Comparison of ENCODE assay signal across 30 mouse cellular contexts in genomic region chr8:119958076-119958475, GRCm38 (mm10). TPM values are rescaled to one million over a fixed set of nuclear protein-coding genes. Genes with fewer than 3 reads are reported as not detected.
DNase-seq lines count a peak whose midpoint lies in the region; ATAC-seq lines count a peak whose summit lies in the region.
"Had no signal": no experiment of that assay in that cellular context is flagged by ENCODE, and none has a peak within 500 bp of the region (broad histone marks: within the 10 kb centered on the region; RNA-seq: fewer than 3 reads in every experiment).

No protein-coding gene starts in this region.

- no peak for ATAC-seq in kidney, embryonic 15.5 days (replicated peaks; ENCODE audit: low FRiP score)
- ATAC-seq: forebrain, embryonic 15.5 days; Patski had no signal

- H3K27me3 ChIP-seq in kidney, embryonic 15.5 days: no peaks in the 10 kb centered on the region
- H3K27me3 ChIP-seq: CH12.LX; embryonic facial prominence, embryonic 13.5 days; forebrain, embryonic 12.5 days; forebrain, embryonic 15.5 days; heart, embryonic 12.5 days; heart, embryonic 15.5 days; Patski had no signal

- no peak overlapping the region for H3K9ac ChIP-seq in kidney, embryonic 15.5 days
- H3K9ac ChIP-seq: embryonic facial prominence, embryonic 13.5 days; forebrain, embryonic 12.5 days; forebrain, embryonic 15.5 days; heart, embryonic 12.5 days; heart, embryonic 15.5 days; hindbrain, embryonic 14.5 days had no signal

- 90% methylated on average over 10 of the region's 10 CpGs for WGBS in kidney, embryonic 15.5 days

- peaks cover 62% of the 10 kb centered on the region for H3K36me3 ChIP-seq in kidney, embryonic 15.5 days

- H3K4me2 ChIP-seq in kidney, embryonic 15.5 days: no peak overlapping the region
- H3K4me2 ChIP-seq: embryonic facial prominence, embryonic 13.5 days; forebrain, embryonic 12.5 days; forebrain, embryonic 15.5 days; heart, embryonic 12.5 days; heart, embryonic 15.5 days; hindbrain, embryonic 14.5 days had no signal

- DNase-seq in kidney, adult 18-20 months: peak; percentile 43
- DNase-seq in kidney, adult 9 months: peak; percentile 69
- no peak for DNase-seq in kidney, postnatal 10 days
- DNase-seq in kidney, postnatal 36 days: peak; percentile 59 to 64
- DNase-seq in yolk sac, embryonic 10.5 days (ENCODE audit: low spot score): peak; percentile 16
- no peak for DNase-seq in cerebellum, adult 9-10 months
- DNase-seq: adrenal gland, adult 2 months; adrenal gland, postnatal 14 days; B cell, adult 2 months; cerebellum, adult 11 months; cerebellum, adult 2 months; cerebellum, postnatal 10 days; cerebellum, postnatal 36 days; embryo, embryonic 11 days; gastrocnemius, postnatal 25 days; heart, adult 18-20 months; heart, postnatal 10 days; heart, postnatal 4 days had no signal

- H3K27ac ChIP-seq in kidney, embryonic 15.5 days: no peak overlapping the region
- H3K27ac ChIP-seq: embryonic facial prominence, embryonic 10.5 days; embryonic facial prominence, embryonic 13.5 days; forebrain, embryonic 12.5 days; forebrain, embryonic 15.5 days; heart, embryonic 15.5 days; hindbrain, embryonic 14.5 days had no signal

- H3K4me3 ChIP-seq in kidney, embryonic 15.5 days (replicated peaks): no peak overlapping the region
- H3K4me3 ChIP-seq: embryonic facial prominence, embryonic 10.5 days; embryonic facial prominence, embryonic 13.5 days; erythroblast, embryonic 14.5 days; forebrain, embryonic 12.5 days; forebrain, embryonic 15.5 days; heart, embryonic 12.5 days; heart, embryonic 15.5 days had no signal

- no peaks in the 10 kb centered on the region for H3K4me1 ChIP-seq in kidney, embryonic 15.5 days

- no peaks in the 10 kb centered on the region for H3K9me3 ChIP-seq in kidney, embryonic 15.5 days (replicated peaks)
- H3K9me3 ChIP-seq: embryonic facial prominence, embryonic 10.5 days; embryonic facial prominence, embryonic 13.5 days; forebrain, embryonic 12.5 days; forebrain, embryonic 15.5 days; G1E; heart, embryonic 12.5 days; heart, embryonic 15.5 days had no signal

RNA-seq across cellular contexts. Expression of gene Crispld2, which starts 34.2 kb away (rescaled TPM):
- 7.7 and 11.1 TPM in 2 replicates for polyA plus RNA-seq in kidney, embryonic 15.5 days (2015; fragmentation: Nextera tagmentation; extraction: Ambion mirVana)
- polyA plus RNA-seq: erythroblast, embryonic 14.5 days had no signal

RNA-seq across cellular contexts. Expression of gene Gm20388, which starts 47.4 kb away (rescaled TPM):
- 0.99 and 7.4 TPM in 2 replicates for polyA plus RNA-seq in kidney, embryonic 15.5 days (2015; fragmentation: Nextera tagmentation; extraction: Ambion mirVana)
- polyA plus RNA-seq: embryonic facial prominence, embryonic 13.5 days; forebrain, embryonic 12.5 days; forebrain, embryonic 15.5 days; heart, embryonic 12.5 days; heart, embryonic 15.5 days; hindbrain, embryonic 14.5 days had no signal

RNA-seq across cellular contexts. Expression of gene Usp10, which starts 47.9 kb away (rescaled TPM):
- polyA plus RNA-seq in kidney, embryonic 15.5 days (2015; fragmentation: Nextera tagmentation; extraction: Ambion mirVana): 148 and 167 TPM in 2 replicates

Comparison
In these comparisons a context has a peak if more than half of its experiments do, and no peak if none do; other contexts are left out.
1. DNase-seq: peak in kidney, adult 18-20 months (single experiment), kidney, adult 9 months (single experiment), kidney, postnatal 36 days (2 of 2) and yolk sac, embryonic 10.5 days (single experiment); none in kidney, postnatal 10 days (single experiment) and cerebellum, adult 9-10 months (single experiment).